Mouse (Mus musculus) heart, embryonic 11.5 days (tissue): ENCODE measurements around the gene Phpt1. TPM values are rescaled to one million over a fixed set of nuclear protein-coding genes. Genes with fewer than 3 reads are reported as not detected.

Experiments used
- ATAC-seq: fragments of 200-750 bp; cut with Nextera tagmentation; replicated peaks from 2 replicates; pipeline ENCODE4 v1.8.0; 2017; ENCODE audit warnings: moderate library complexity; ENCODE audit not compliant: insufficient number of reproducible peaks, low FRiP score, low TSS enrichment
- H3K27ac ChIP-seq: fragments of 300-500 bp; sonication (generic); 2 replicates; pipeline ENCODE4 v1.5.1; 2014; ENCODE audit warnings: mild to moderate bottlenecking, low read depth, low read length
- H3K27me3 ChIP-seq: fragments of 300-500 bp; sonication (generic); 2 replicates; pipeline ENCODE4 v1.6.1; 2014; ENCODE audit warnings: mild to moderate bottlenecking, low read length, mixed read lengths; ENCODE audit not compliant: control insufficient read depth, insufficient read depth
- H3K36me3 ChIP-seq: fragments of 300-500 bp; sonication (generic); 2 replicates; pipeline ENCODE4 v1.6.1; 2014; ENCODE audit warnings: mild to moderate bottlenecking, low read length, moderate library complexity, mixed read lengths; ENCODE audit not compliant: control insufficient read depth, insufficient read depth
- H3K4me1 ChIP-seq: fragments of 300-500 bp; sonication (generic); 2 replicates; pipeline ENCODE4 v1.6.1; 2014; ENCODE audit warnings: low read length; ENCODE audit not compliant: control insufficient read depth, insufficient read depth
- H3K4me2 ChIP-seq: fragments of 300-500 bp; sonication (generic); 2 replicates; pipeline ENCODE4 v1.6.1; 2014; ENCODE audit warnings: mild to moderate bottlenecking, moderate library complexity
- H3K4me3 ChIP-seq: fragments of 300-500 bp; sonication (generic); 2 replicates; pipeline ENCODE4 v1.5.1; 2014; ENCODE audit warnings: low read depth, low read length
- H3K9ac ChIP-seq: fragments of 300-500 bp; sonication (generic); 2 replicates; pipeline ENCODE4 v1.6.1; 2014; ENCODE audit warnings: mild to moderate bottlenecking, low read depth, low read length, moderate library complexity
- H3K9me3 ChIP-seq: fragments of 300-500 bp; sonication (generic); replicated peaks from 2 replicates; pipeline ENCODE4 v1.6.1; 2016; ENCODE audit warnings: low read length; ENCODE audit not compliant: control insufficient read depth
- WGBS: fragments of 180-500 bp; shearing (Covaris S2); extraction: QIAGEN DNeasy Blood & Tissue Kit; methylation state at CpG from one replicate; pipeline ENCODE4 v1.1.7; 2014; ENCODE audit not compliant: insufficient replicate concordance; 5-methylcytosine and 5-hydroxymethylcytosine counted together
- polyA plus RNA-seq: library from polyadenylated mRNA; unstranded; fragments of >200 nt; fragmentation: Nextera tagmentation; extraction: Ambion mirVana; gene quantifications from 2 replicates; pipeline ENCODE4 v1.2.1, GENCODE M21; 2014

The Phpt1 gene
- polyA plus RNA-seq, 1 experiment from 2014 or later, result 172 TPM

- H3K27me3 ChIP-seq, result peaks cover 12% of the 10 kb centered on the region
- ATAC-seq, result peak; percentile 74
- under 1% methylated on average over 80 of the region's 80 CpGs for WGBS
- no peaks in the 10 kb centered on the region for H3K36me3 ChIP-seq
- H3K9ac ChIP-seq, result peak within 1 kb of the TSS; percentile 98
- peak within 1 kb of the TSS; percentile 99 for H3K4me3 ChIP-seq
- peak within 1 kb of the TSS; percentile 73 for H3K4me2 ChIP-seq
- no peaks in the 10 kb centered on the region for H3K9me3 ChIP-seq
- peaks cover 10% of the 10 kb centered on the region; the same call in 1 of the 2 replicates for H3K4me1 ChIP-seq
- peak within 1 kb of the TSS; percentile 94 for H3K27ac ChIP-seq
Observed at GRCm38 (mm10) chr2:25607761-25608622, 33.0 kb upstream of the Phpt1 start, which contains the start of gene Rabl6. Gene Rabl6, minus strand, starts transcription at chr2:25608521.

- no peak overlapping the region for H3K9ac ChIP-seq
- peaks cover 13% of the 10 kb centered on the region; the same call in 1 of the 2 replicates for H3K4me1 ChIP-seq
- whole genome bisulfite sequencing, result 90% methylated on average over 5 of the region's 5 CpGs
- H3K4me2 ChIP-seq, result no peak overlapping the region
- H3K27ac ChIP-seq, result no peak overlapping the region
- no peaks in the 10 kb centered on the region for H3K9me3 ChIP-seq
- no peaks in the 10 kb centered on the region for H3K27me3 ChIP-seq
- H3K36me3 ChIP-seq, result peaks cover 27% of the 10 kb centered on the region
- ATAC-seq, result no peak
- no peak overlapping the region for H3K4me3 ChIP-seq
Observed at GRCm38 (mm10) chr2:25602526-25602925, 27.5 kb upstream of the Phpt1 start.

GRCm38 (mm10) chr2:25600037-25600436 lies 25.0 kb upstream of the Phpt1 start:
- no peak for ATAC-seq
- no peak overlapping the region for H3K4me2 ChIP-seq
- WGBS, result 76% methylated on average over 2 of the region's 2 CpGs
- no peaks in the 10 kb centered on the region for H3K9me3 ChIP-seq
- 0 out of 2 replicates have a peak, but pooled peaks cover 4% of the 10 kb centered on the region for H3K4me1 ChIP-seq
- no peak overlapping the region for H3K27ac ChIP-seq
- no peaks in the 10 kb centered on the region for H3K27me3 ChIP-seq
- H3K36me3 ChIP-seq, result peaks cover 47% of the 10 kb centered on the region
- no peak overlapping the region for H3K4me3 ChIP-seq
- no peak overlapping the region for H3K9ac ChIP-seq

GRCm38 (mm10) chr2:25598749-25599148 lies 23.7 kb upstream of the Phpt1 start:
- H3K9ac ChIP-seq, result no peak overlapping the region
- 86% methylated on average over 1 of the region's 1 CpGs for WGBS

GRCm38 (mm10) chr2:25596765-25597510 lies 21.9 kb upstream of the Phpt1 start:
- Histone ChIP-seq H3K4me2 (no peak overlapping the region), H3K9me3 (no peaks in the 10 kb centered on the region), H3K36me3 (peaks cover 60% of the 10 kb centered on the region), H3K27me3 (no peaks in the 10 kb centered on the region), H3K9ac (no peak overlapping the region), H3K4me1 (0 out of 2 replicates have a peak, but pooled peaks cover 4% of the 10 kb centered on the region), H3K27ac (no peak overlapping the region), H3K4me3 (no peak overlapping the region)
- 88% methylated on average over 5 of the region's 5 CpGs for WGBS
- no peak for ATAC-seq

More at GRCm38 (mm10) chr2:25598749-25599148, 23.7 kb upstream of the Phpt1 start:
- Histone ChIP-seq H3K27ac (no peak overlapping the region), H3K9me3 (no peaks in the 10 kb centered on the region), H3K4me2 (no peak overlapping the region), H3K27me3 (no peaks in the 10 kb centered on the region), H3K4me1 (0 out of 2 replicates have a peak, but pooled peaks cover 4% of the 10 kb centered on the region), H3K4me3 (no peak overlapping the region), H3K36me3 (peaks cover 51% of the 10 kb centered on the region)
- no peak for ATAC-seq

- H3K9me3 ChIP-seq, result no peaks in the 10 kb centered on the region
- peaks cover 46% of the 10 kb centered on the region for H3K36me3 ChIP-seq
- no peak for ATAC-seq
- H3K9ac ChIP-seq, result no peak overlapping the region
- WGBS, result 85% methylated on average over 2 of the region's 2 CpGs
- H3K27ac ChIP-seq, result no peak overlapping the region
- no peak overlapping the region for H3K4me3 ChIP-seq
- no peak overlapping the region for H3K4me2 ChIP-seq
- H3K27me3 ChIP-seq, result no peaks in the 10 kb centered on the region
- no peaks in the 10 kb centered on the region for H3K4me1 ChIP-seq
Observed at GRCm38 (mm10) chr2:25591863-25592262, 16.8 kb upstream of the Phpt1 start.

- peaks cover 39% of the 10 kb centered on the region for H3K36me3 ChIP-seq
- H3K27ac ChIP-seq, result no peak overlapping the region
Observed at GRCm38 (mm10) chr2:25588227-25588907, 13.3 kb upstream of the Phpt1 start.

GRCm38 (mm10) chr2:25587290-25587689 lies 12.3 kb upstream of the Phpt1 start:
- Histone ChIP-seq H3K9ac (no peak overlapping the region), H3K9me3 (no peaks in the 10 kb centered on the region), H3K36me3 (peaks cover 29% of the 10 kb centered on the region), H3K4me2 (no peak overlapping the region), H3K4me1 (peaks cover 5% of the 10 kb centered on the region), H3K27me3 (no peaks in the 10 kb centered on the region), H3K4me3 (no peak overlapping the region), H3K27ac (no peak overlapping the region)
- no peak for ATAC-seq
- 83% methylated on average over 8 of the region's 8 CpGs for WGBS

More at GRCm38 (mm10) chr2:25588227-25588907, 13.3 kb upstream of the Phpt1 start:
- H3K9me3 ChIP-seq, result no peaks in the 10 kb centered on the region
- ATAC-seq, result no peak
- no peak overlapping the region for H3K9ac ChIP-seq
- no peaks in the 10 kb centered on the region for H3K27me3 ChIP-seq
- H3K4me1 ChIP-seq, result no peaks in the 10 kb centered on the region
- 88% methylated on average over 8 of the region's 8 CpGs for WGBS
- no peak overlapping the region for H3K4me2 ChIP-seq
- H3K4me3 ChIP-seq, result no peak overlapping the region
